Mouse (Mus musculus): ENCODE data around the gene Daam2. TPM values are rescaled to one million over a fixed set of nuclear protein-coding genes. Genes with fewer than 3 reads are reported as not detected.

Gene Daam2
- polyA plus RNA-seq, 1 experiment = 9.5 TPM

DNA sequence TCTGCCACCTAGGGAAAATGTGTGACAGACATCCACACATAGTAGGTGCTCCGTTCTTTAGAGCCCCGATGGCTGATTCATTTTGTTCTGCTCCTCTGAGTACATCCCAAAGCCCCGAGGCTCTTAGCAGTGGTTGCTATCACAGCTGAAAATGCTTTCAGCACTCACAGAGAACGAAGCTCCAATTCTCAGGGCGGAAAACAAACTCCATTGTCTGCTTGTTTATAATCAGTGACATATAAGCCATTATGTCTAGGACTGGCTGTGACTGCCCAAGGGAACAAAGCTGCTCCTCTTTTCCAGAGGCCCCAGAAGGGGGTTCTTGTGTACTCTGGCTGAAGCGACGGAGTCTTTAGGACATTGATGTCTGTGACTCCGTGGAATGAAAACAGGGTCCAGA, 25.9 kb upstream of the Daam2 start:
- Histone ChIP-seq H3ac (ENCODE audit: control insufficient read depth, insufficient read length) (no peak overlapping the region), H3K27me3 (ENCODE audit: control insufficient read depth, insufficient read depth, insufficient read length) (peaks cover 17% of the 10 kb centered on the region), H3K4me2 (ENCODE audit: low read depth) (no peak overlapping the region), H3K79me2 (ENCODE audit: control insufficient read depth, insufficient read depth) (no peaks in the 10 kb centered on the region), H3K4me3 (no peak overlapping the region), H3K36me3 (ENCODE audit: control insufficient read depth, insufficient read depth) (no peaks in the 10 kb centered on the region)
- no peak for TF ChIP-seq REST (IDR thresholded peaks at IDR 0.05; ENCODE audit: insufficient read depth, insufficient read length)
- TF ChIP-seq E2F4 (IDR thresholded peaks at IDR 0.05; ENCODE audit: insufficient read depth) = no peak
- TF ChIP-seq MAX (IDR thresholded peaks at IDR 0.05; ENCODE audit: low read depth) = no peak
- TF ChIP-seq TCF12 (IDR thresholded peaks at IDR 0.05; ENCODE audit: insufficient read depth, poor library complexity, severe bottlenecking) = no peak
- no peak for TF ChIP-seq USF1 (IDR thresholded peaks at IDR 0.05; ENCODE audit: low read depth)
- TF ChIP-seq POLR2AphosphoS2 (IDR thresholded peaks at IDR 0.05; ENCODE audit: insufficient read length, low read depth) = no peak
- TF ChIP-seq TCF3 (IDR thresholded peaks at IDR 0.05; ENCODE audit: insufficient read length, low read depth) = no peak
- TF ChIP-seq CEBPB (IDR thresholded peaks at IDR 0.05; ENCODE audit: insufficient read depth, poor library complexity, severe bottlenecking) = no peak
- no peak for TF ChIP-seq MYOD1 (IDR thresholded peaks at IDR 0.05; ENCODE audit: control insufficient read depth in 1 of 3, insufficient read length in 2 of 3, low read depth in 2 of 3)
- no peak for TF ChIP-seq POLR2A (IDR thresholded peaks at IDR 0.05; ENCODE audit: insufficient read length, low read depth)
- TF ChIP-seq SRF (IDR thresholded peaks at IDR 0.05; ENCODE audit: control insufficient read depth, insufficient read length, low read depth) = no peak
- no peak for TF ChIP-seq MYOG (IDR thresholded peaks at IDR 0.05; ENCODE audit: control insufficient read depth in 1 of 3, insufficient read depth in 1 of 3, insufficient read length in 2 of 3, low read depth in 2 of 3)

DNA sequence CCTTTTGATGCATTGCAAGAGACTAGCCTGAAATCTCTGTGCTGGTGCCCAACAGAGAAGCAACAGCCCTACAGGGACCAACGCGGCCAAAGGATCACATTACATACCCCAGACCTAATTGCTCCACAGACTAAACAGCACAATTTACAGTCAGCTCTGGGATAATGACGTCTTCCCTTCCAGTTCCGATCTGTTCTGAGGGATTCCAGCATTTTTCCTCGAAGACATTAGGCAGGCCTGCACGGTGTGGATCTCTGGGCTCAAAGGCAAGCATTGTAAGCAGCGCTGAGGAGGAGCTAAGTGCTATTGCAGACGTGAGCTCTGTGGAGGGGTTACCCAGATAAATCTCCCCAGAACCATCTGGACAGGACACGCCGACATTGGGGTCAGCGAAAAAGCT, 18.3 kb upstream of the Daam2 start:
- Histone ChIP-seq H3K4me3 (no peak overlapping the region), H3K79me2 (ENCODE audit: control insufficient read depth, insufficient read depth) (no peaks in the 10 kb centered on the region), H3K4me2 (ENCODE audit: low read depth) (no peak overlapping the region), H3ac (ENCODE audit: control insufficient read depth, insufficient read length) (no peak overlapping the region), H3K36me3 (ENCODE audit: control insufficient read depth, insufficient read depth) (no peaks in the 10 kb centered on the region), H3K27me3 (ENCODE audit: control insufficient read depth, insufficient read depth, insufficient read length) (peaks cover 17% of the 10 kb centered on the region)
- no peak for TF ChIP-seq MYOD1 (IDR thresholded peaks at IDR 0.05; ENCODE audit: control insufficient read depth in 1 of 3, insufficient read length in 2 of 3, low read depth in 2 of 3)
- TF ChIP-seq CEBPB (IDR thresholded peaks at IDR 0.05; ENCODE audit: insufficient read depth, poor library complexity, severe bottlenecking) = no peak
- no peak for TF ChIP-seq POLR2AphosphoS2 (IDR thresholded peaks at IDR 0.05; ENCODE audit: insufficient read length, low read depth)
- TF ChIP-seq USF1 (IDR thresholded peaks at IDR 0.05; ENCODE audit: low read depth) = no peak
- TF ChIP-seq POLR2A (IDR thresholded peaks at IDR 0.05; ENCODE audit: insufficient read length, low read depth) = no peak
- TF ChIP-seq E2F4 (IDR thresholded peaks at IDR 0.05; ENCODE audit: insufficient read depth) = no peak
- no peak for TF ChIP-seq MAX (IDR thresholded peaks at IDR 0.05; ENCODE audit: low read depth)
- no peak for TF ChIP-seq MYOG (IDR thresholded peaks at IDR 0.05; ENCODE audit: control insufficient read depth in 1 of 3, insufficient read depth in 1 of 3, insufficient read length in 2 of 3, low read depth in 2 of 3)
- no peak for TF ChIP-seq SRF (IDR thresholded peaks at IDR 0.05; ENCODE audit: control insufficient read depth, insufficient read length, low read depth)
- no peak for TF ChIP-seq TCF3 (IDR thresholded peaks at IDR 0.05; ENCODE audit: insufficient read length, low read depth)
- TF ChIP-seq REST (IDR thresholded peaks at IDR 0.05; ENCODE audit: insufficient read depth, insufficient read length) = no peak
- no peak for TF ChIP-seq TCF12 (IDR thresholded peaks at IDR 0.05; ENCODE audit: insufficient read depth, poor library complexity, severe bottlenecking)

DNA sequence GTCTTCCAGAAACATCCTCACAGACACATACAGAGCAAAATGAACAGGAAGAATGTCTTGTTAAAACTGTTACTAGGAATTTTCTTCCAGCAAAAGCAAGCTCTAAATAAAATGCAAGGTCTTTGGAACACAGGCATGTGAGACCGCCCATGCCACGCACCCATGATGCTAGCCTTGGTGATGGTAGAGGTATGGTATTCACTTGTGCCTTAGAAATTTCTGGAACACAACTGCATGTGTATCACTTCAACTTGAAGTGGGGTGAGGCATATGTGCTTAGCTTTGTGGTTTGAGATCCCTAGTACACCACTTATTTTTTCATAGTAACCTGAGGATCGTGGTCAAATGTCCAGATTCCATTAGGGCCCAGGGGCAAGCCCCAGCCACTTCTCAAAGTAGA, 13.2 kb upstream of the Daam2 start:
- no peak overlapping the region for H3K4me3 ChIP-seq
- no peak overlapping the region for H3ac ChIP-seq (ENCODE audit: control insufficient read depth, insufficient read length)
- no peaks in the 10 kb centered on the region for H3K27me3 ChIP-seq (ENCODE audit: control insufficient read depth, insufficient read depth, insufficient read length)
- no peaks in the 10 kb centered on the region for H3K79me2 ChIP-seq (ENCODE audit: control insufficient read depth, insufficient read depth)
- no peaks in the 10 kb centered on the region for H3K36me3 ChIP-seq (ENCODE audit: control insufficient read depth, insufficient read depth)
- no peak for TF ChIP-seq USF1 (IDR thresholded peaks at IDR 0.05; ENCODE audit: low read depth)
- TF ChIP-seq SRF (IDR thresholded peaks at IDR 0.05; ENCODE audit: control insufficient read depth, insufficient read length, low read depth) = no peak
- no peak for TF ChIP-seq POLR2A (IDR thresholded peaks at IDR 0.05; ENCODE audit: insufficient read length, low read depth)
- TF ChIP-seq MYOD1 (IDR thresholded peaks at IDR 0.05; ENCODE audit: control insufficient read depth in 1 of 3, insufficient read length in 2 of 3, low read depth in 2 of 3) = no peak
- TF ChIP-seq REST (IDR thresholded peaks at IDR 0.05; ENCODE audit: insufficient read depth, insufficient read length) = no peak
- no peak for TF ChIP-seq POLR2AphosphoS2 (IDR thresholded peaks at IDR 0.05; ENCODE audit: insufficient read length, low read depth)
- TF ChIP-seq CEBPB (IDR thresholded peaks at IDR 0.05; ENCODE audit: insufficient read depth, poor library complexity, severe bottlenecking) = no peak
- no peak for TF ChIP-seq TCF3 (IDR thresholded peaks at IDR 0.05; ENCODE audit: insufficient read length, low read depth)
- no peak for TF ChIP-seq E2F4 (IDR thresholded peaks at IDR 0.05; ENCODE audit: insufficient read depth)
- TF ChIP-seq MYOG (IDR thresholded peaks at IDR 0.05; ENCODE audit: control insufficient read depth in 1 of 3, insufficient read depth in 1 of 3, insufficient read length in 2 of 3, low read depth in 2 of 3) = no peak
- no peak for TF ChIP-seq TCF12 (IDR thresholded peaks at IDR 0.05; ENCODE audit: insufficient read depth, poor library complexity, severe bottlenecking)
- TF ChIP-seq MAX (IDR thresholded peaks at IDR 0.05; ENCODE audit: low read depth) = no peak
- H3K4me2 ChIP-seq (ENCODE audit: low read depth) = no peak overlapping the region

- Histone ChIP-seq H3ac (ENCODE audit: control insufficient read depth, insufficient read length) (no peak overlapping the region), H3K4me3 (no peak overlapping the region), H3K79me2 (ENCODE audit: control insufficient read depth, insufficient read depth) (no peaks in the 10 kb centered on the region), H3K36me3 (ENCODE audit: control insufficient read depth, insufficient read depth) (no peaks in the 10 kb centered on the region), H3K27me3 (ENCODE audit: control insufficient read depth, insufficient read depth, insufficient read length) (peaks cover 12% of the 10 kb centered on the region), H3K4me2 (ENCODE audit: low read depth) (no peak overlapping the region)
- TF ChIP-seq MAX (IDR thresholded peaks at IDR 0.05; ENCODE audit: low read depth) (no peak), POLR2A (IDR thresholded peaks at IDR 0.05; ENCODE audit: insufficient read length, low read depth) (no peak), E2F4 (IDR thresholded peaks at IDR 0.05; ENCODE audit: insufficient read depth) (no peak), SRF (IDR thresholded peaks at IDR 0.05; ENCODE audit: control insufficient read depth, insufficient read length, low read depth) (no peak)
These were observed 4.6 kb upstream of the Daam2 start for GRCm38 (mm10) chr17:49568717-49569116.

- Histone ChIP-seq H3ac (ENCODE audit: control insufficient read depth, insufficient read length) (no peak overlapping the region), H3K27me3 (ENCODE audit: control insufficient read depth, insufficient read depth, insufficient read length) (peaks cover 19% of the 10 kb centered on the region), H3K4me2 (ENCODE audit: low read depth) (no peak overlapping the region), H3K36me3 (ENCODE audit: control insufficient read depth, insufficient read depth) (no peaks in the 10 kb centered on the region), H3K79me2 (ENCODE audit: control insufficient read depth, insufficient read depth) (no peaks in the 10 kb centered on the region), H3K4me3 (no peak overlapping the region)
- no peak for TF ChIP-seq MAX (IDR thresholded peaks at IDR 0.05; ENCODE audit: low read depth)
- no peak for TF ChIP-seq TCF3 (IDR thresholded peaks at IDR 0.05; ENCODE audit: insufficient read length, low read depth)
- TF ChIP-seq MYOG (IDR thresholded peaks at IDR 0.05; ENCODE audit: control insufficient read depth in 1 of 3, insufficient read depth in 1 of 3, insufficient read length in 2 of 3, low read depth in 2 of 3) = no peak
These were observed 346 bp upstream of the Daam2 start for GRCm38 (mm10) chr17:49564489-49564888.
